Mouse (Mus musculus) lung, embryonic 14.5 days (tissue): ENCODE results near the gene Msi2. TPM values are rescaled to one million over a fixed set of nuclear protein-coding genes. Genes with fewer than 3 reads are reported as not detected.

Experiments
- ATAC-seq: fragments of 200-750 bp; cut with Nextera tagmentation; 2 replicates; pipeline ENCODE4 v1.8.0; 2017; ENCODE audit warnings: mild to moderate bottlenecking, moderate TSS enrichment, moderate library complexity; ENCODE audit not compliant: insufficient read depth
- DNase-seq: peaks from one replicate; pipeline ENCODE4 v3.0.0-alpha.2; 2015
- H3K27ac ChIP-seq: fragments of 300-500 bp; sonication (generic); 2 replicates; pipeline ENCODE4 v1.5.1; 2014; ENCODE audit warnings: low read depth, mild to moderate bottlenecking, moderate library complexity
- H3K27me3 ChIP-seq: fragments of 300-500 bp; sonication (generic); 2 replicates; pipeline ENCODE4 v1.6.1; 2014; ENCODE audit warnings: low read length, control low read depth; ENCODE audit not compliant: insufficient read depth
- H3K36me3 ChIP-seq: fragments of 300-500 bp; sonication (generic); 2 replicates; pipeline ENCODE4 v1.6.1; 2014; ENCODE audit warnings: control low read depth; ENCODE audit not compliant: insufficient read depth
- H3K4me1 ChIP-seq: fragments of 300-500 bp; sonication (generic); 2 replicates; pipeline ENCODE4 v1.6.1; 2014; ENCODE audit warnings: antibody characterized with exemption, control low read depth; ENCODE audit not compliant: insufficient read depth
- H3K4me2 ChIP-seq: fragments of 300-500 bp; sonication (generic); 2 replicates; pipeline ENCODE4 v1.6.1; 2014; ENCODE audit warnings: mild to moderate bottlenecking
- H3K4me3 ChIP-seq: fragments of 300-500 bp; sonication (generic); 2 replicates; pipeline ENCODE4 v1.5.1; 2014; ENCODE audit warnings: low read depth, low read length
- H3K9ac ChIP-seq: fragments of 300-500 bp; sonication (generic); 2 replicates; pipeline ENCODE4 v1.6.1; 2014
- H3K9me3 ChIP-seq: fragments of 300-500 bp; sonication (generic); 2 replicates; pipeline ENCODE4 v1.6.1; 2016; ENCODE audit warnings: low read depth, low read length, control low read depth
- CTCF ChIP-seq: IDR thresholded peaks from 2 replicates; pipeline ENCODE4 v1.5.1; 2016; ENCODE audit warnings: antibody characterized with exemption, low read depth
- WGBS: fragments of 180-500 bp; shearing (Covaris S2); extraction: QIAGEN DNeasy Blood & Tissue Kit; methylation state at CpG from one replicate; pipeline ENCODE4 v1.1.7; 2014; 5-methylcytosine and 5-hydroxymethylcytosine counted together
- polyA plus RNA-seq: library from polyadenylated mRNA; unstranded; fragments of >200 nt; fragmentation: Nextera tagmentation; extraction: Ambion mirVana; gene quantifications from 2 replicates; pipeline ENCODE4 v1.2.1, GENCODE M21; 2014

Gene Msi2
- polyA plus RNA-seq, 1 experiment from 2014 or later: 12.7 TPM

- Histone ChIP-seq H3K27me3 (no peaks in the 10 kb centered on the region), H3K27ac (no peak overlapping the region), H3K4me3 (no peak overlapping the region), H3K36me3 (no peaks in the 10 kb centered on the region), H3K9me3 (no peaks in the 10 kb centered on the region), H3K4me1 (peaks cover 19% of the 10 kb centered on the region), H3K9ac (no peak overlapping the region), H3K4me2 (no peak overlapping the region)
- no peak for DNase-seq
- no peak for TF ChIP-seq CTCF
- 84% methylated on average over 6 of the region's 6 CpGs for WGBS
- no peak for ATAC-seq
These were observed 317.0 kb downstream of the Msi2 start for GRCm38 (mm10) chr11:88401333-88401732.

- Histone ChIP-seq H3K9me3 (no peaks in the 10 kb centered on the region), H3K9ac (no peak overlapping the region), H3K4me3 (no peak overlapping the region), H3K27ac (no peak overlapping the region), H3K27me3 (no peaks in the 10 kb centered on the region), H3K4me2 (no peak overlapping the region), H3K36me3 (no peaks in the 10 kb centered on the region), H3K4me1 (peaks cover 19% of the 10 kb centered on the region)
- ATAC-seq (no peak), DNase-seq (no peak)
- WGBS: 79% methylated on average over 10 of the region's 10 CpGs
- no peak for TF ChIP-seq CTCF
These were observed 317.4 kb downstream of the Msi2 start for GRCm38 (mm10) chr11:88400926-88401325.

DNA sequence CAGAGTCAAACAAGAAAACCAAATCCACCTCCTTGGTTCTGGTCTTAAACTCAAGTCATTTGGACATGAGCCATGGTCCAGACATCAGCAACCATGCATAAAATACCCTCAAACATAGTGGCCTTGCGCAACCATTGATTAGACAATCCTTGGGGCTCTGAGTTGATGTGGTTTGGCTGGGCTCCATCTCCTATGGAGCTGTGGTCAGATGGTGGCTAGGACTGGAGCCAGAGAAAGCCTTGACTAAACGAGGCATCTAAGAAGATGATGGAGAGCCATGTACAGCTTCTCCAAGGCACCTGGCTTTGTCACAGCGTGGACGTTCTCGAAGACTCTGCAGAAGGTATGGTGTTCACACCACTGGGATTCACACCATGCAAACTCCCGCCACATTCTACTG, 318.1 kb downstream of the Msi2 start:
- H3K4me1 ChIP-seq: peaks cover 17% of the 10 kb centered on the region
- ATAC-seq: peak; percentile 43; the same call in 1 of the 2 replicates
- no peak overlapping the region for H3K27ac ChIP-seq

GRCm38 (mm10) chr11:88399431-88399830, 318.9 kb downstream of the Msi2 start:
- DNase-seq (no peak), ATAC-seq (no peak)
- no peak overlapping the region for H3K4me2 ChIP-seq
- 49% methylated on average over 5 of the region's 5 CpGs for WGBS
- H3K9ac ChIP-seq: no peak overlapping the region
- no peak for TF ChIP-seq CTCF
- no peak overlapping the region for H3K27ac ChIP-seq
- no peaks in the 10 kb centered on the region for H3K9me3 ChIP-seq
- H3K36me3 ChIP-seq: no peaks in the 10 kb centered on the region
- no peaks in the 10 kb centered on the region for H3K27me3 ChIP-seq
- H3K4me3 ChIP-seq: no peak overlapping the region
- H3K4me1 ChIP-seq: peaks cover 11% of the 10 kb centered on the region

More for the DNA sequence above, 318.1 kb downstream of the Msi2 start:
- no peak overlapping the region for H3K9ac ChIP-seq
- no peaks in the 10 kb centered on the region for H3K27me3 ChIP-seq
- peak; percentile 84 for DNase-seq
- no peaks in the 10 kb centered on the region for H3K9me3 ChIP-seq
- TF ChIP-seq CTCF: no peak
- no peaks in the 10 kb centered on the region for H3K36me3 ChIP-seq
- H3K4me3 ChIP-seq: no peak overlapping the region
- H3K4me2 ChIP-seq: no peak overlapping the region
- WGBS: 61% methylated on average over 6 of the region's 6 CpGs

DNA sequence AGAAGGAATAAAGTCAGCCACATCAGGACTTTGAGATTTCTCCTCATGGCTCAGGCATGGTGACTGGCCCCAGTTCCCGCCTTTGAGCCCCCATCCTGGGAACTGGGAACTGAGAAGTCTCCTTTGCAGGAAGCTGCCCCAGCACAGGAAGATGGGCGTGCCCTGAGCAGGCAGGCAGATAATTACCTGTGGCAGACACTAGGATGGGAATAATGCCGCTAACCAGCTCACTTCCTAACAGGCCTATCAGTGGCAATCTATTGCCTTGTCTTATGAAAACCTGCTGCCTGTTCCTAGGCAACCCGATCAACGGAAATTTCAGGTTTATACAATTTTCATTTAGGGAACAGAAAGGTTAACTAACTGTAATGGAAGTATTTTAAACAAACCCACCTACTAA, 319.3 kb downstream of the Msi2 start:
- DNase-seq: no peak
- peaks cover 8% of the 10 kb centered on the region; the same call in 1 of the 2 replicates for H3K4me1 ChIP-seq

DNA sequence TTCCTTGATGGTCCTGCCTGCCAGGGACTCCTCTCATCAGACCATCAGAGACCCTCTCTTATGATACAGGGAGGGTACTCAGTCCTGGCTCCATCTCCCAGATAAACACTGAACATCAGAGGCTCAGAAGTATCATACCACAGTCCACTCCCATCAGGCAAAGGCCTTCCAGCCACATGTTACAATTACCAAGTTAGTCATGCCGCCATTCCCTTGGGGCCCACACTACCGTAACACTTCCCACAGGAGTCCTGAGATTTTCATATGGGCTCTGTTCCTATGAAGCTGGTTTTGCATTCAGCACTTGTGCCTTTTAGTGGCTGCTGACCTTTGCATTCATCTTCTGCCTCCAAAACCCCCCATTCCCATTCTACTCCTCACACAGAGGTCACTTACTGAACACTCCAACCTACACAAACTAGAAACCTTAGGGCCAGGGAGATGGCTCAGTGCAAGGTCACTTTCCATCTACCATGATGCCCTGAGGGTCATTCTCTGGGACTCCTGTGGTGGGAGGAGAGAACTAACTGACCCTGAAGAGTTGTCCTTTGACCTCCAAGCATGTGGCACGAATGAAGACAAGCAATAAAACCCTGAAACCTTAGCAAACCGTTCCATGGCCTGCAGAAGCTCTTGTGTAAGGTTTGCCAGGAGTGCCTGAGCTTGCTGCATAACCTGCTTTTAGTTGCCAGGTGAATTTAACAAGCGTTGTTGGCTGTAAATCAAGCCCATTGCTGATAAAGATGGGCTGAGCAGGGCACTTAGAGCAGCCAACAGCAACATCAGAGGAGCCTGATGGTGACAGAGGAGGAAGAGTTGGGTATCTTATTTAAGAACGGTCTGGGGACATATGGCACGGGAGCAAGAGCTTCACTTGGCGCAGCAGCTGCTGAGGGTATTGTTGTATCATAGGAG, 323.0 kb downstream of the Msi2 start:
- WGBS: 77% methylated on average over 8 of the region's 8 CpGs
- 0 out of 2 replicates have a peak, but pooled peaks cover 3% of the 10 kb centered on the region for H3K4me1 ChIP-seq
- no peak for ATAC-seq
- DNase-seq: no peak
- peak overlapping the region; percentile 42; the same call in 1 of the 2 replicates for H3K27ac ChIP-seq
- no peaks in the 10 kb centered on the region for H3K9me3 ChIP-seq
- H3K9ac ChIP-seq: no peak overlapping the region
- no peaks in the 10 kb centered on the region for H3K36me3 ChIP-seq
- no peak for TF ChIP-seq CTCF
- H3K27me3 ChIP-seq: no peaks in the 10 kb centered on the region
- no peak overlapping the region for H3K4me3 ChIP-seq
- no peak overlapping the region for H3K4me2 ChIP-seq

More for the DNA sequence above, 319.3 kb downstream of the Msi2 start:
- ATAC-seq: no peak
- Histone ChIP-seq H3K4me3 (no peak overlapping the region), H3K4me2 (no peak overlapping the region), H3K36me3 (no peaks in the 10 kb centered on the region), H3K27ac (no peak overlapping the region), H3K27me3 (no peaks in the 10 kb centered on the region), H3K9ac (no peak overlapping the region), H3K9me3 (no peaks in the 10 kb centered on the region)
- no peak for TF ChIP-seq CTCF
- WGBS: 83% methylated on average over 5 of the region's 5 CpGs

DNA sequence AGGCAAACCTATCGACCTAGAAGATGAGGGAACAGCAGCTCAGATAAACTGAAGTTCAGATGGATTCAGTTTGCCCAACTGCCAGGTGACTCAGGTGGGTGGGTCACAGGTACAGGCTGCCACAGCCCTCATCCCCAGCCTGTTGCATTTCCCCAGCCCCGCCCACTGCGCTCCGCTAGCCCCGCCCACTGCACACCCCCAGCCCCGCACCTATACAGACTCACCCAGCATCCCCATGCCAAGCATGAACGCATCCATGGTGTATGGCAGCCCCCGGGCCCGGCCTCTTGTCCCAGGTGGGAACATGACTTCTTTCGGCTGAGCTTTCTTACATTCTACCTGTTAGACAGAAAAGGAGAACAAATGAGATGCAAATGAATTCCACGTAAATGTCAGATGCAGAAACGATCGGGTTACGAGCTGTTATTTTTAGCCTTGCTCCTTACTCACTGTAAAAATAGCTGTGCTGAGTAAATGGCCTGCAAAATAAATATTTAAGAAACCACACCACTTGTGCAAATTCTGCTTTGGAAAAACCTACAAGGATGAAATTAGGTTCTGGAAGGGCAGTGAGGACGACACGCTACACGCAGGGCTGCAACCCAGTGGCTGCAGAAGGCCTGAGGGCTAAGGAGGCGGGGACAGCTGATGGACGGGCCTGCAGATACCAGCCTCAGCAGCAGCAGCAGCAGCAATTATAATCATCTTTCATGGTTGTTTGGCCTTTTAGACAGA, 323.8 kb downstream of the Msi2 start:
- H3K27me3 ChIP-seq: no peaks in the 10 kb centered on the region
- H3K4me1 ChIP-seq: no peaks in the 10 kb centered on the region
- ATAC-seq (no peak), DNase-seq (peak; percentile 21)
- H3K27ac ChIP-seq: peak overlapping the region; percentile 42; the same call in 1 of the 2 replicates
- WGBS: 70% methylated on average over 19 of the region's 19 CpGs
- H3K9me3 ChIP-seq: no peaks in the 10 kb centered on the region
- H3K4me2 ChIP-seq: no peak overlapping the region
- H3K36me3 ChIP-seq: 0 out of 2 replicates have a peak, but pooled peaks cover 3% of the 10 kb centered on the region
- H3K4me3 ChIP-seq: no peak overlapping the region
- no peak for TF ChIP-seq CTCF
- H3K9ac ChIP-seq: no peak overlapping the region
